Comparison of ENCODE assay signal across 13 mouse cellular contexts in genomic region chr5:65667644-65668043, GRCm38 (mm10). TPM values are rescaled to one million over a fixed set of nuclear protein-coding genes. Genes with fewer than 3 reads are reported as not detected.
A peak's percentile ranks its signal among the peaks of the same experiment; 100 is the strongest.
DNase-seq lines count a peak whose midpoint lies in the region; ATAC-seq and TF ChIP-seq lines count a peak whose summit lies in the region.
"Had no signal": no experiment of that assay in that cellular context is flagged by ENCODE, and none has a peak within 500 bp of the region (broad histone marks: within the 10 kb centered on the region; RNA-seq: fewer than 3 reads in every experiment).

No protein-coding gene starts in this region.

- TF ChIP-seq POLR2A in MEL (IDR thresholded peaks at IDR 0.05; ENCODE audit: control insufficient read depth in 1 of 2, insufficient read depth in 1 of 2, low read depth in 1 of 2, low read length in 2 of 2, poor library complexity in 1 of 2) = no peak

- 68% methylated on average over 3 of the region's 3 CpGs for WGBS in liver, embryonic 14.5 days (ENCODE audit: insufficient replicate concordance)
- 76% methylated on average over 3 of the region's 3 CpGs for WGBS in liver, embryonic 11.5 days
- WGBS in stomach, postnatal 0 days = 85% methylated on average over 3 of the region's 3 CpGs

- no peak for ATAC-seq in liver, embryonic 14.5 days (ENCODE audit: insufficient read depth)
- no peak for ATAC-seq in liver, embryonic 11.5 days (replicated peaks; ENCODE audit: low FRiP score)
- no peak for ATAC-seq in stomach, postnatal 0 days (ENCODE audit: low FRiP score, low TSS enrichment)
- ATAC-seq in activated CD4-positive, CD25-positive, alpha-beta regulatory T cell, adult 4 months = no peak
- ATAC-seq: forebrain, embryonic 14.5 days; hindbrain, embryonic 16.5 days had no signal

- peaks cover 52% of the 10 kb centered on the region for H3K79me2 ChIP-seq in MEL (ENCODE audit: control insufficient read depth, insufficient read depth, low read length, poor library complexity)

- no peak overlapping the region for H3K4me3 ChIP-seq in liver, embryonic 14.5 days (ENCODE audit: insufficient read depth in 1 of 2, low read depth in 2 of 2, low read length in 2 of 2)
- H3K4me3 ChIP-seq in liver, embryonic 11.5 days (ENCODE audit: low read depth, low read length) = no peak overlapping the region
- H3K4me3 ChIP-seq in MEL (ENCODE audit: control insufficient read depth in 1 of 2, insufficient read depth in 1 of 2, low read depth in 2 of 2, low read length in 2 of 2) = no peak overlapping the region
- H3K4me3 ChIP-seq in stomach, postnatal 0 days (ENCODE audit: low read depth, low read length) = no peak overlapping the region
- H3K4me3 ChIP-seq: lung, embryonic 15.5 days had no signal

- no peak for TF ChIP-seq EP300 in liver, embryonic 14.5 days (IDR thresholded peaks at IDR 0.05; ENCODE audit: low read depth)
- TF ChIP-seq EP300 in MEL (IDR thresholded peaks at IDR 0.05; ENCODE audit: low read depth in 1 of 2, low read length in 2 of 2) = no peak
- TF ChIP-seq EP300 in stomach, postnatal 0 days (optimal IDR thresholded peaks at IDR 0.05) = no peak

- no peak overlapping the region for H3K27ac ChIP-seq in liver, embryonic 14.5 days
- no peak overlapping the region for H3K27ac ChIP-seq in liver, embryonic 11.5 days (ENCODE audit: low read depth, low read length)
- H3K27ac ChIP-seq in MEL (ENCODE audit: control insufficient read depth, low read depth, low read length) = no peak overlapping the region
- H3K27ac ChIP-seq in stomach, postnatal 0 days (replicated peaks) = no peak overlapping the region
- H3K27ac ChIP-seq: lung, embryonic 15.5 days had no signal

- H3K4me2 ChIP-seq in liver, embryonic 14.5 days (ENCODE audit: low read depth) = no peak overlapping the region
- no peak overlapping the region for H3K4me2 ChIP-seq in liver, embryonic 11.5 days
- H3K4me2 ChIP-seq in stomach, postnatal 0 days (replicated peaks; ENCODE audit: low read depth) = no peak overlapping the region
- H3K4me2 ChIP-seq: lung, embryonic 15.5 days had no signal

- no peak for TF ChIP-seq RAD21 in MEL (IDR thresholded peaks at IDR 0.05; ENCODE audit: low read depth, low read length)

- H3K4me1 ChIP-seq in liver, embryonic 14.5 days (replicated peaks; ENCODE audit: control insufficient read depth in 2 of 2, insufficient read depth in 2 of 2, low read length in 1 of 2) = no peaks in the 10 kb centered on the region
- no peaks in the 10 kb centered on the region for H3K4me1 ChIP-seq in liver, embryonic 11.5 days (replicated peaks; ENCODE audit: control insufficient read depth, insufficient read depth, low read length)
- H3K4me1 ChIP-seq in MEL (ENCODE audit: control insufficient read depth in 1 of 2, insufficient read depth in 2 of 2, low read length in 2 of 2) = peaks cover 0 to 2% of the 10 kb centered on the region in 2 experiments; a peak in 1 of 4 replicates
- H3K4me1 ChIP-seq in stomach, postnatal 0 days (replicated peaks; ENCODE audit: control insufficient read depth, insufficient read depth) = no peaks in the 10 kb centered on the region
- H3K4me1 ChIP-seq: lung, embryonic 15.5 days had no signal

- DNase-seq in cerebellum, postnatal 10 days = peak; percentile 10 to 21
- no peak for DNase-seq in cerebellum, adult 8-10 months
- no peak for DNase-seq in liver, embryonic 14.5 days (ENCODE audit: low read depth in 3 of 3, low spot score in 3 of 3)
- DNase-seq in liver, embryonic 11.5 days (ENCODE audit: low spot score) = no peak
- DNase-seq in MEL (ENCODE audit: low read depth, low spot score) = peak; percentile 32
- no peak for DNase-seq in stomach, postnatal 0 days (ENCODE audit: low spot score)
- DNase-seq in right cerebral cortex, postnatal 25 days = no peak
- DNase-seq: adrenal gland, postnatal 25 days; heart, postnatal 10 days had no signal

- peaks cover 9% of the 10 kb centered on the region for H3K36me3 ChIP-seq in liver, embryonic 14.5 days (replicated peaks; ENCODE audit: control insufficient read depth, insufficient read depth, low read depth)
- H3K36me3 ChIP-seq in liver, embryonic 11.5 days (ENCODE audit: control insufficient read depth, insufficient read depth, low read length) = no peaks in the 10 kb centered on the region; the same call in 1 of the 2 replicates
- H3K36me3 ChIP-seq in MEL (ENCODE audit: control insufficient read depth in 1 of 2, insufficient read depth in 2 of 2, low read length in 2 of 2) = peaks cover 13 to 50% of the 10 kb centered on the region in 2 experiments
- H3K36me3 ChIP-seq in stomach, postnatal 0 days (ENCODE audit: control insufficient read depth, insufficient read depth, low read length) = no peaks in the 10 kb centered on the region
- H3K36me3 ChIP-seq: lung, embryonic 15.5 days had no signal

- peak; percentile 37 for TF ChIP-seq CTCF in liver, embryonic 14.5 days (IDR thresholded peaks at IDR 0.05; ENCODE audit: low read depth)
- TF ChIP-seq CTCF in MEL (IDR thresholded peaks at IDR 0.05 in 2 of 3, conservative IDR thresholded peaks at IDR 0.05 in 1 of 3; ENCODE audit: control insufficient read depth in 1 of 3, insufficient read depth in 1 of 3, low read depth in 2 of 3, low read length in 3 of 3, poor library complexity in 1 of 3, severe bottlenecking in 1 of 3) = peak in 2 of 3 experiments; percentile 29 to 34; a peak in 4 of 6 replicates
- peak; percentile 33 for TF ChIP-seq CTCF in stomach, postnatal 0 days (IDR thresholded peaks at IDR 0.05; ENCODE audit: low read depth)

- no peak overlapping the region for H3K9ac ChIP-seq in liver, embryonic 14.5 days (replicated peaks)
- no peak overlapping the region for H3K9ac ChIP-seq in liver, embryonic 11.5 days (ENCODE audit: low read depth, low read length)
- H3K9ac ChIP-seq in MEL (ENCODE audit: control insufficient read depth, low read depth, low read length, poor library complexity, severe bottlenecking) = no peak overlapping the region
- no peak overlapping the region for H3K9ac ChIP-seq in stomach, postnatal 0 days (ENCODE audit: low read length)
- H3K9ac ChIP-seq: lung, embryonic 15.5 days had no signal

- H3K27me3 ChIP-seq in liver, embryonic 14.5 days (ENCODE audit: control insufficient read depth, insufficient read depth, low read length) = no peaks in the 10 kb centered on the region
- no peaks in the 10 kb centered on the region for H3K27me3 ChIP-seq in liver, embryonic 11.5 days (replicated peaks; ENCODE audit: control insufficient read depth, insufficient read depth, low read length)
- H3K27me3 ChIP-seq in MEL (ENCODE audit: control insufficient read depth in 1 of 2, insufficient read depth in 2 of 2, low read length in 2 of 2) = no peaks in the 10 kb centered on the region
- H3K27me3 ChIP-seq in stomach, postnatal 0 days (ENCODE audit: control insufficient read depth, insufficient read depth, low read length) = no peaks in the 10 kb centered on the region
- H3K27me3 ChIP-seq: lung, embryonic 15.5 days had no signal

- H3K9me3 ChIP-seq in liver, embryonic 14.5 days (ENCODE audit: control insufficient read depth, low read length) = no peaks in the 10 kb centered on the region
- H3K9me3 ChIP-seq in liver, embryonic 11.5 days (ENCODE audit: control insufficient read depth, low read length) = no peaks in the 10 kb centered on the region
- H3K9me3 ChIP-seq in MEL (replicated peaks; ENCODE audit: insufficient read depth, low read length) = no peaks in the 10 kb centered on the region
- no peaks in the 10 kb centered on the region for H3K9me3 ChIP-seq in stomach, postnatal 0 days (ENCODE audit: control insufficient read depth, low read length)
- H3K9me3 ChIP-seq: lung, embryonic 15.5 days had no signal

TF ChIP-seq in MEL, 35 proteins besides CTCF, POLR2A, EP300 and RAD21:
- TF ChIP-seq BHLHE40 (IDR thresholded peaks at IDR 0.05; ENCODE audit: borderline replicate concordance, low read depth, low read length) (no peak), USF2 (IDR thresholded peaks at IDR 0.05; ENCODE audit: borderline replicate concordance in 1 of 2, insufficient read depth in 1 of 2, low read depth in 1 of 2, low read length in 2 of 2) (no peak)

RNA-seq across cellular contexts. Expression of gene Pds5a, which starts 30.4 kb away (rescaled TPM):
- 24.4 and 31.4 TPM in 2 replicates for polyA plus RNA-seq in liver, embryonic 14.5 days (2012; rRNA removed)
- polyA plus RNA-seq in liver, embryonic 14.5 days (2014; fragmentation: Nextera tagmentation; extraction: Ambion mirVana) = 24.9 and 27.3 TPM in 2 replicates
- polyA plus RNA-seq in liver, embryonic 11.5 days (2014; fragmentation: Nextera tagmentation; extraction: Ambion mirVana) = 73.2 and 75.3 TPM in 2 replicates
- total RNA-seq in MEL (2012; rRNA removed) = 87.3 and 99.6 TPM in 2 replicates
- polyA plus RNA-seq in MEL (2012; ENCODE audit: insufficient read depth in 1 of 2, insufficient read length in 2 of 2, low read depth in 1 of 2, low replicate concordance in 2 of 2, missing spikeins in 1 of 2) = 100 to 1,000 TPM in 1 of 2 experiments, 10 to 100 TPM in 1; 88.0 to 188 TPM
- polyA plus RNA-seq in stomach, postnatal 0 days (2015; fragmentation: Nextera tagmentation; extraction: Ambion mirVana) = 16.7 and 18.1 TPM in 2 replicates
- 100 to 1,000 TPM in 1 of 2 experiments, 10 to 100 TPM in 1; 67.6 to 104 TPM for polyA plus RNA-seq in activated CD4-positive, CD25-positive, alpha-beta regulatory T cell, adult 4 months (2017; shearing (Covaris generic))

Comparison
In these comparisons a context has a peak if more than half of its experiments do, and no peak if none do; other contexts are left out.
1. DNase-seq: peak in cerebellum, postnatal 10 days (2 of 2) and MEL (single experiment); none in cerebellum, adult 8-10 months (single experiment), liver, embryonic 14.5 days (0 of 3), liver, embryonic 11.5 days (single experiment), stomach, postnatal 0 days (single experiment) and right cerebral cortex, postnatal 25 days (single experiment).
2. Peak in every context shown above with its lines, with median percentiles within 50 percentile points of each other: CTCF ChIP-seq.